Mouse (Mus musculus) MEL (cell line): ENCODE results near the gene Tsc22d1. TPM values are rescaled to one million over a fixed set of nuclear protein-coding genes. Genes with fewer than 3 reads are reported as not detected.

ENCODE experiments used
- DNase-seq: peaks from one replicate; pipeline ENCODE4 v3.0.0; 2011; ENCODE audit warnings: low read depth, low spot score
- H3K27ac ChIP-seq: 2 replicates; pipeline ENCODE4 v1.5.1; 2012; ENCODE audit warnings: low read depth, mild to moderate bottlenecking, control low read depth, low read length, moderate library complexity; ENCODE audit not compliant: control insufficient read depth
- H3K27me3 ChIP-seq, 2 experiments: fragments of 150-350 bp in 1 of 2; sonication (generic) in 1 of 2; 2 replicates each; pipeline ENCODE4 v1.6.1; 2012; ENCODE audit warnings: low read length in 2 of 2, mild to moderate bottlenecking in 2 of 2, improper control_type of control experiment in 1 of 2, moderate library complexity in 1 of 2; ENCODE audit not compliant: insufficient read depth in 2 of 2, control insufficient read depth in 1 of 2
- H3K36me3 ChIP-seq, 2 experiments: 2 replicates each; pipeline ENCODE4 v1.6.1; 2012 to 2014; ENCODE audit warnings: low read length in 2 of 2, improper control_type of control experiment in 1 of 2, inconsistent platforms in 1 of 2, mild to moderate bottlenecking in 1 of 2; ENCODE audit not compliant: insufficient read depth in 2 of 2, control insufficient read depth in 1 of 2
- H3K4me1 ChIP-seq, 2 experiments: fragments of 150-350 bp in 1 of 2; sonication (generic) in 1 of 2; 2 replicates each; pipeline ENCODE4 v1.6.1; 2012; ENCODE audit warnings: low read length in 2 of 2, improper control_type of control experiment in 1 of 2, mild to moderate bottlenecking in 1 of 2; ENCODE audit not compliant: insufficient read depth in 2 of 2, control insufficient read depth in 1 of 2
- H3K4me3 ChIP-seq, 2 experiments: fragments of 150-350 bp in 1 of 2; sonication (generic) in 1 of 2; 2 replicates each; pipeline ENCODE4 v1.5.1; 2012; ENCODE audit warnings: low read depth in 2 of 2, low read length in 2 of 2, mild to moderate bottlenecking in 2 of 2, moderate library complexity in 2 of 2, control low read depth in 1 of 2, improper control_type of control experiment in 1 of 2; ENCODE audit not compliant: control insufficient read depth in 1 of 2, insufficient read depth in 1 of 2
- H3K79me2 ChIP-seq: 2 replicates; pipeline ENCODE4 v1.6.1; 2012; ENCODE audit warnings: mild to moderate bottlenecking, low read length, moderate library complexity; ENCODE audit not compliant: control insufficient read depth, poor library complexity, insufficient read depth
- H3K9ac ChIP-seq: 2 replicates; pipeline ENCODE4 v1.6.1; 2012; ENCODE audit warnings: low read depth, mild to moderate bottlenecking, control low read depth, low read length, moderate library complexity; ENCODE audit not compliant: control insufficient read depth, poor library complexity, severe bottlenecking
- H3K9me3 ChIP-seq: fragments of 150-350 bp; sonication (generic); replicated peaks from 2 replicates; pipeline ENCODE4 v1.6.1; 2012; ENCODE audit warnings: mild to moderate bottlenecking, low read length, improper control_type of control experiment, moderate library complexity; ENCODE audit not compliant: insufficient read depth
- BHLHE40 ChIP-seq: IDR thresholded peaks from 2 replicates; pipeline ENCODE4 v1.6.1; 2012; ENCODE audit warnings: low read depth, mild to moderate bottlenecking, inconsistent platforms, low read length, improper control_type of control experiment, borderline replicate concordance
- CHD1 ChIP-seq: IDR thresholded peaks from 2 replicates; pipeline ENCODE4 v1.6.1; 2012; ENCODE audit warnings: low read depth, mild to moderate bottlenecking, inconsistent platforms, low read length, improper control_type of control experiment
- CHD2 ChIP-seq: IDR thresholded peaks from 2 replicates; pipeline ENCODE4 v1.6.1; 2011; ENCODE audit warnings: low read length, improper control_type of control experiment
- CTCF ChIP-seq, 3 experiments: IDR thresholded peaks in 2 of 3; conservative IDR thresholded peaks in 1 of 3; 2 replicates each; pipeline ENCODE4 v1.5.1; 2011 to 2012; ENCODE audit warnings: low read length in 3 of 3, low read depth in 2 of 3, mild to moderate bottlenecking in 2 of 3, improper control_type of control experiment in 1 of 3, inconsistent platforms in 1 of 3, mixed read lengths in 1 of 3, moderate library complexity in 1 of 3; ENCODE audit not compliant: control insufficient read depth in 1 of 3, insufficient read depth in 1 of 3, poor library complexity in 1 of 3, severe bottlenecking in 1 of 3
- ETS1 ChIP-seq: IDR thresholded peaks from 2 replicates; pipeline ENCODE4 v1.6.1; 2012; ENCODE audit warnings: low read depth, mild to moderate bottlenecking, inconsistent platforms, low read length, improper control_type of control experiment, moderate library complexity
- GATA1 ChIP-seq: IDR thresholded peaks from 2 replicates; pipeline ENCODE4 v1.6.1; 2011; ENCODE audit warnings: low read depth, low read length, improper control_type of control experiment
- HCFC1 ChIP-seq: IDR thresholded peaks from 2 replicates; pipeline ENCODE4 v1.6.1; 2012; ENCODE audit warnings: low read depth, mild to moderate bottlenecking, inconsistent platforms, low read length, improper control_type of control experiment, moderate library complexity
- JUND ChIP-seq: IDR thresholded peaks from 2 replicates; pipeline ENCODE4 v1.6.1; 2011; ENCODE audit warnings: low read depth, mild to moderate bottlenecking, improper control_type of control experiment, low read length
- KAT2A ChIP-seq: conservative IDR thresholded peaks from 2 replicates; pipeline ENCODE4 v1.6.1; 2012; ENCODE audit warnings: low read depth, low read length, improper control_type of control experiment, inconsistent platforms
- MAX ChIP-seq: IDR thresholded peaks from 2 replicates; pipeline ENCODE4 v1.6.1; 2011; ENCODE audit warnings: low read length, improper control_type of control experiment
- MYC ChIP-seq: IDR thresholded peaks from 2 replicates; pipeline ENCODE4 v1.6.1; 2011; ENCODE audit warnings: low read depth, mild to moderate bottlenecking, low read length, improper control_type of control experiment, moderate library complexity
- NRF1 ChIP-seq: IDR thresholded peaks from 2 replicates; pipeline ENCODE4 v1.6.1; 2014; ENCODE audit warnings: low read depth, mild to moderate bottlenecking, inconsistent platforms, low read length, improper control_type of control experiment, moderate library complexity; ENCODE audit not compliant: poor library complexity, insufficient read depth, severe bottlenecking
- POLR2A ChIP-seq, 2 experiments: IDR thresholded peaks; 2 replicates each; pipeline ENCODE4 v1.6.1; 2011 to 2012; ENCODE audit warnings: low read length in 2 of 2, mild to moderate bottlenecking in 2 of 2, control low read depth in 1 of 2, improper control_type of control experiment in 1 of 2, low read depth in 1 of 2, moderate library complexity in 1 of 2; ENCODE audit not compliant: control insufficient read depth in 1 of 2, insufficient read depth in 1 of 2, poor library complexity in 1 of 2
- POLR2AphosphoS2 ChIP-seq: IDR thresholded peaks from 2 replicates; pipeline ENCODE4 v1.6.1; 2011; ENCODE audit warnings: low read length, improper control_type of control experiment
- POLR2AphosphoS5 ChIP-seq: IDR thresholded peaks from 2 replicates; pipeline ENCODE4 v1.6.1; 2012; ENCODE audit warnings: low read depth, borderline replicate concordance, mild to moderate bottlenecking, inconsistent platforms, low read length, moderate library complexity, mixed read lengths
- RAD21 ChIP-seq: IDR thresholded peaks from 2 replicates; pipeline ENCODE4 v1.6.1; 2011; ENCODE audit warnings: mild to moderate bottlenecking, low read depth, low read length, improper control_type of control experiment
- RCOR1 ChIP-seq: IDR thresholded peaks from 2 replicates; pipeline ENCODE4 v1.6.1; 2012; ENCODE audit warnings: low read depth, mild to moderate bottlenecking, inconsistent platforms, low read length, improper control_type of control experiment
- SIN3A ChIP-seq: IDR thresholded peaks from 2 replicates; pipeline ENCODE4 v1.6.1; 2012; ENCODE audit warnings: low read length, improper control_type of control experiment, inconsistent platforms
- SMC3 ChIP-seq: IDR thresholded peaks from 2 replicates; pipeline ENCODE4 v1.6.1; 2011; ENCODE audit warnings: low read depth, low read length, improper control_type of control experiment
- TBP ChIP-seq: IDR thresholded peaks from 2 replicates; pipeline ENCODE4 v1.8.0; 2011; ENCODE audit warnings: low read depth, low read length, improper control_type of control experiment
- TCF12 ChIP-seq: IDR thresholded peaks from 2 replicates; pipeline ENCODE4 v1.6.1; 2014; ENCODE audit warnings: low read depth, mild to moderate bottlenecking, inconsistent platforms, low read length, improper control_type of control experiment, moderate library complexity
- UBTF ChIP-seq: IDR thresholded peaks from 2 replicates; pipeline ENCODE4 v1.6.1; 2012; ENCODE audit warnings: low read depth, mild to moderate bottlenecking, inconsistent platforms, low read length, improper control_type of control experiment, moderate library complexity, borderline replicate concordance; ENCODE audit not compliant: insufficient read depth
- USF1 ChIP-seq: IDR thresholded peaks from 2 replicates; pipeline ENCODE4 v1.6.1; 2014; ENCODE audit warnings: low read depth, mild to moderate bottlenecking, inconsistent platforms, low read length, improper control_type of control experiment, moderate library complexity
- ZC3H11A ChIP-seq: IDR thresholded peaks from 2 replicates; pipeline ENCODE4 v1.6.1; 2012; ENCODE audit warnings: low read depth, mild to moderate bottlenecking, inconsistent platforms, low read length, improper control_type of control experiment
- ZMIZ1 ChIP-seq: IDR thresholded peaks from 2 replicates; pipeline ENCODE4 v1.6.1; 2012; ENCODE audit warnings: low read depth, mild to moderate bottlenecking, inconsistent platforms, low read length, improper control_type of control experiment, moderate library complexity
- ZNF384 ChIP-seq: IDR thresholded peaks from 2 replicates; pipeline ENCODE4 v1.6.1; 2012; ENCODE audit warnings: low read depth, mild to moderate bottlenecking, inconsistent platforms, low read length, improper control_type of control experiment
- polyA plus RNA-seq, 2 experiments: library from polyadenylated mRNA; stranded (reverse) in 1 of 2; unstranded in 1 of 2; fragments of >175 nt in 1 of 2; fragments of >200 nt in 1 of 2; gene quantifications; 2 replicates each; pipeline versions ENCODE4 v1.2.1 to v1.2.4; 2012; ENCODE audit warnings: low replicate concordance in 2 of 2, low read depth in 1 of 2; ENCODE audit not compliant: insufficient read length in 2 of 2, insufficient read depth in 1 of 2, missing spikeins in 1 of 2
- total RNA-seq: library from RNA; depleted of rRNA; stranded (reverse); fragments of 300-350 nt; gene quantifications from 2 replicates; pipeline ENCODE4 v1.2.3, GENCODE M21; 2012

The Tsc22d1 gene
- total and polyA plus RNA-seq, 3 experiments: 7.6 to 15.9 TPM; not detected in 1

DNA sequence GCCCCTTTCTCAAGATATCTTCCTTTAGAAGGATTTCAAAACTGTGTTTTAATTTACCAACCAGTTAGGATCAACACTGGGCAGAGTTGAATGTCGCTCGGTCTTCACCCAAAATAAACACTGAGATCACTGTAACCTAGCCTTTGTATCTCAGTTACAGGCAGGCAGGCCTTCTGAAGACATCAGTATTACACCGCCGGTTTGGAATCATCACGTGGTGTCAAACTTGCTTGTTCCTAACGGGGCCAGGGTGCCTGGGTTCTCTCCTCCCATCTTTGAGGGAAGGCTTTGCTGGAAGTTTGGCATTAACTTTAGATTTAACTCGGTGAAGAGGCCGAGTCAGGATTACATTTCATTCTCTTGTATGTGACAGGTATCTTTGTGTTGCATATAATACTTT is 5.7 kb upstream of the Tsc22d1 start:
- TF ChIP-seq NRF1 (no peak), RAD21 (no peak), HCFC1 (no peak), ZC3H11A (no peak), CHD2 (no peak), CTCF (IDR thresholded peaks at IDR 0.05 in 2 of 3, conservative IDR thresholded peaks at IDR 0.05 in 1 of 3; ENCODE audit: control insufficient read depth in 1 of 3, insufficient read depth in 1 of 3, low read depth in 2 of 3, low read length in 3 of 3, poor library complexity in 1 of 3, severe bottlenecking in 1 of 3) (no peak), RCOR1 (no peak), USF1 (no peak), SMC3 (no peak), POLR2AphosphoS5 (no peak), TBP (no peak), ETS1 (no peak), JUND (no peak), KAT2A (no peak), TCF12 (no peak)
- DNase-seq: no peak
- Histone ChIP-seq H3K27ac (no peak overlapping the region), H3K9ac (no peak overlapping the region), H3K79me2 (no peaks in the 10 kb centered on the region), H3K36me3 (no peaks in the 10 kb centered on the region), H3K4me1 (no peaks in the 10 kb centered on the region), H3K27me3 (no peaks in the 10 kb centered on the region), H3K9me3 (no peaks in the 10 kb centered on the region), H3K4me3 (no peak overlapping the region)

DNA sequence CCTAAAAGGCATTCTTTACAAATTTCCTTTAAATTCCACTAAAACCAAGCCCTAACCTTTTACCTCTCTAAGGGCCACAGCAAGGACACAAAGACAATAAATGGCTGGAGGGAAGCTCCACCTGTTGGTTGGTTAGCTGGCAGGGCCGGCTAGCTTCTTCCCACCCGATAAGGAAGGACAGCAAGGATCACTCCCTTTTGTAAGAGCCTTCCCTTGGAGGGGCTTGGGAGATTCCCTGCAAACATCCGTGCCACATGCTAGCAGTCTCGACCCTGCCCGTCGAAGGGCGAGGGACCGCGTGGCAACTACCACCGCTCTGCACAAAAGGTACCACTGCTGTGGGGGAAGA is 1.0 kb upstream of the Tsc22d1 start:
- Histone ChIP-seq H3K79me2 (no peaks in the 10 kb centered on the region), H3K27me3 (no peaks in the 10 kb centered on the region), H3K27ac (no peak overlapping the region), H3K9ac (no peak overlapping the region), H3K9me3 (no peaks in the 10 kb centered on the region), H3K36me3 (no peaks in the 10 kb centered on the region), H3K4me3 (no peak overlapping the region), H3K4me1 (no peaks in the 10 kb centered on the region)
- no peak for TF ChIP-seq JUND
- TF ChIP-seq POLR2AphosphoS2: no peak
- no peak for TF ChIP-seq POLR2A (IDR thresholded peaks at IDR 0.05; ENCODE audit: control insufficient read depth in 1 of 2, insufficient read depth in 1 of 2, low read depth in 1 of 2, low read length in 2 of 2, poor library complexity in 1 of 2)
- TF ChIP-seq ZMIZ1: no peak
- TF ChIP-seq SIN3A: no peak
- TF ChIP-seq MAX: no peak
- no peak for TF ChIP-seq UBTF
- TF ChIP-seq MYC: no peak
- no peak for TF ChIP-seq CHD1
- no peak for TF ChIP-seq GATA1
- TF ChIP-seq BHLHE40: no peak
- no peak for TF ChIP-seq ZNF384
- TF ChIP-seq CTCF (IDR thresholded peaks at IDR 0.05 in 2 of 3, conservative IDR thresholded peaks at IDR 0.05 in 1 of 3; ENCODE audit: control insufficient read depth in 1 of 3, insufficient read depth in 1 of 3, low read depth in 2 of 3, low read length in 3 of 3, poor library complexity in 1 of 3, severe bottlenecking in 1 of 3): no peak
- no peak for TF ChIP-seq USF1
- TF ChIP-seq, all 39 proteins: peak for 0
- no peak for DNase-seq
